Mouse (Mus musculus): ENCODE data around the gene Gpr176. TPM values are rescaled to one million over a fixed set of nuclear protein-coding genes. Genes with fewer than 3 reads are reported as not detected.

Gene Gpr176
- not detected for polyA plus RNA-seq (2017; shearing (Covaris generic))

DNA sequence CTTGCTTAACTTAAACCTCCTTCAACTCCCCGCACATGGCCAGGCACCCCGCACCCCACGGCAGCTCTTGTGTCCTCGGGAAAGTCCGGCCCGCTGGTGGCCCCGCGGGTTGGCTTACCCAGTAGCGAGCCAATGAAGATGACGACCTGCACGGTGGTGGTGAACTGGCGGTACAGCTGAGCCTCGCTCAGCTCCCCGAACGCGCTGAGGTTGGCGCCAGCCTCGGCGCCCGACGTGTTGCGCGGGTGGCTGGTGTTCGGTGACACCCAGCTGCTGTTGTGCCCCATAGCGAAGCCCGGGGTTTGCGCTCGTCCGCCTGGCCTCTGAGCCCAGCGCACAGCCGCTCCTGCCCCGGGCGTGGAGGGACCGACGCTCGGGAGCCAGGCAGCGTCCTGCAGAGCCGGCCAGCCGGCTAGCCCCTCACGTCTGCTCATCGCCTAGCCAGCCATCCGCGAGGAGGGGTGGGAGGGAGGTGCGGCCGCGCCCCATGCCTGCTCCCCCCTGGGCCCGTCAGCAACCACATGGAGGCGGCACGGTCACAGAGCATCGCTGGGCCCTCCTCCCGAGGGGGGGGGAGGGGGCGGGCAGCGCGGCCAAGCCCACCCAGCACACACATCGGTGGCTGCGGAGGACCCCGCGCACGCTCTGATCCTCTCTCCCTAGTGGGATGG, at the start of gene Gpr176:
Gpr176 (minus strand) TSS at position 519 of the 671 bp plus-strand sequence.

DNA sequence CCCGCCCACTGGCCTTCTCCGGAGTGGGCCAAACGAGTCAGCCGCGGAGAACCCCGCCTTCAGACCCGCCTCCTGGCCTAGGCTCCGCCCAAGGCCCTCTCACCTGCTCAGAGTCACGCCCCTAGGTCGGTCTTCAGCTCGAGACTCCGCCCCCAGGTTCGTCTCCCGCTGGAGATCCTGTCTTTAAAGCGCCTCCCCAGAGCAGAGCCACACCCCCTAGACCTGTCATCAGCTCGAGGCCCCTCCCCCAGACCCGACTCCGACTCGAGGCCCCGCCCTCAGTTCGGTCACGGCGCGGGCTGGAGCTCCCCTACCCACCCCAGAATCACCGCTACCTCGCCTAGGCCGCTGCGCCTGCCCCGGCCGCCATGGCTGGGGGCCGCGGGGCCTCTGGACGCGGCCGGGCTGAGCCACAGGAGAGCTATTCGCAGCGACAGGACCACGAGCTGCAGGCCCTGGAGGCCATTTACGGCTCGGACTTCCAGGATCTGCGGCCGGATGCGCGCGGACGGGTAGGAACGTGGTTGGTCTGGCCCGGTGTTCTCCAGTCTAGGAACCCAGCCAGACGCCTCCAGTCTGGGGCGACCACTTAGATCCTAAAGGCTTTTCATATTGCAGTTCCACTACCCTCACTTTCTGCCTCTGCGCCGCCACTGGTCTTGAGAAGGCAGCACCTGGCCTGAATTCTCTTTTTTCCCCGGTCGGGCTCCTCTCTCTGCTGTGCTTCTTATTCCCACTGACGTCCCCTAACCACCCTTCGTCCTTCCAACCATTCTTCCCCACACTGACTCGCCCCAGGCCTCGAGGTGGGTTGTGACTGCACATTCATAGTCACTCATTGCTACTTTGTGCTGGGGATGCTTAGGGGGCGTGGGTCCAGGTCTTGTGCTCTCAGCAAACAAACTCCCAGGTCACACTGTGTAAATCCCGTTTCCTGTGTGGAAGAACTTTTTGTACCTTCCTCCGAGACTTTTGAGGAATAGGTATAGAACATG, 15.4 kb upstream of the Gpr176 start, which contains the start of gene Eif2ak4:
Eif2ak4 (plus strand) TSS at position 278 of the 995 bp plus-strand sequence.

DNA sequence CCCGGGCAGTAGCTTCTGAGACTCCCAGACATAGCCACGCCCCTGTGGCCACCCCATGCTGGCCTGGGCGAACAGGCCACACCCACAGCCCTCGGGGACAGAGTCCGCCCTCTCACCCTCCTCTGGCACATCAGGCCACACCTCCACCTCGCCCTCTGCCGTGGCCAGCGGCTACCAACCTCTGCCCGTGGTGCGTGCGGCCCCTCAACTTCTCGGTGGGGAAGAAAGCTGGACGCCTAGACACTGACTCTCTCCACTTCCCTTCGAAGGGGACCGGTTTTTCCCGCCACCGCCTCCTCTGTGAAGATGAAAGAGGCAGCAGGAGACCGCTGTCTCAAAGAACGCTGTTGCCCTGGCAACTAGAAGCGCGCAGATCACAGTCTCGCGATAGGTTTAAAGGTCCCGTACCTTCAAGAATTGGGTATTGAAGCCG, 116.6 kb downstream of the Gpr176 start, which contains the start of gene Fsip1:
Fsip1 (minus strand) TSS at position 346 of the 433 bp plus-strand sequence.

Other genes starting within 250 kb of the Gpr176 start
- gene Fsip1, start 116.5 kb downstream of the Gpr176 start, polyA plus RNA-seq (2017; shearing (Covaris generic)) = not detected
- gene Eif2ak4, start 15.2 kb upstream of the Gpr176 start, polyA plus RNA-seq (2017; shearing (Covaris generic)) = 9.5 TPM
- gene Srp14, start 106.3 kb upstream of the Gpr176 start, polyA plus RNA-seq (2017; shearing (Covaris generic)) = 349 TPM
- 2.8 TPM for gene Bmf, start 176.3 kb upstream of the Gpr176 start, polyA plus RNA-seq (2017; shearing (Covaris generic))
- gene Bub1b, start 224.8 kb upstream of the Gpr176 start, polyA plus RNA-seq (2017; shearing (Covaris generic)) = 7.5 TPM

Data from CD4-positive, CD25-positive, alpha-beta regulatory T cell, adult 9 weeks (primary cell).